Mouse (Mus musculus) retina, postnatal 1 day (tissue): ENCODE results near the gene Nup107.

Experiments used
- DNase-seq: peaks from one replicate; pipeline ENCODE4 v3.0.0-alpha.2; 2012

Nup107 gene

GRCm38 (mm10) chr10:117792141-117793091, at the start of gene Nup107:
TSS of gene Nup107 (minus strand) at chr10:117792705.
- peak; percentile 99 for DNase-seq

DNA sequence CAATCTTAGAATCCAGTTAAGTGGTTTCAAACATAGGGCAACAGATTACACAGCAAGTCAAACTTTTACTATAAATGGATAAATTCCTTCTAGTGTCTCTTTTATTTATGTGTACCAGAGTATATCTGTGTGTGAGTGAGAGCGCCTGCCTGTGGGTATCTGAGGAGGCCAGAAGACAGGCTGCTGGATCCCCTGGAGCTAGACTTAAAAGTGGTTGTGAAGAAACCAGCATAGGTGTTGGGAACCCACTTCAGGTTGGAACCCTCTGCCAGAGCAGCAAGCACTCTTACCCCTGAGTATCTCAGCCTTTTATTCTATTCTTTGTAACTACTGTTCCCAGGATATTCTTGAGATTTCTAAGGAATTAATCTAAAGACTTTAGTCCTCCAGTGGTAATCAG, 49.3 kb upstream of the Nup107 start:
- DNase-seq: no peak

DNA sequence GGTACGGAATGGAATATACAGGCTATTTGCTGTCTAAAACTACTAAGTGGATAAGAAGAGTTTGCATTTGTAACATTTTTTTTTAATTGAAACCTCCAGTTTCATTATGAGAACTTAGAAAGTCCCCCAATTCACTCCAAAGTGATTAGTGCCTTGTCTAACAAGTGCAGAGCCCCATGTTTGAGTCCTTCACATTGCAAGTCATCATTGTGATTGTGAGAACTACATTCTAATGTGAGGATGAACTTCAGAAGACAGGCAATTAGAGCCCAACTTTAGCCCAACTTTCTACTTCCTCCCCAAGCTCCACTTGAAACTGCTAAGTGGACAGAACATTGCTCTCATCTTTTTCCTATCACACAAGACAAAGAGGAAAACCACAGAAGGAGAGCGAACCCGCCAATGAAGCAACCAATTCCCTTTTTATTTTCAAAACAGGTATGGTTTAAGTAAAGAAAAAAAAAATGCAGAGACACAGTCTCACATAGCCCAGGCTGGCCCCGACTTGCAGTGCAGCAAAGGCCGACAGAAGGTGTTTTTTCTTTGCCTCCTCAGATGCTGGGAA, 48.0 kb upstream of the Nup107 start:
- no peak for DNase-seq

GRCm38 (mm10) chr10:117839737-117840136, 47.2 kb upstream of the Nup107 start:
- DNase-seq: no peak

DNA sequence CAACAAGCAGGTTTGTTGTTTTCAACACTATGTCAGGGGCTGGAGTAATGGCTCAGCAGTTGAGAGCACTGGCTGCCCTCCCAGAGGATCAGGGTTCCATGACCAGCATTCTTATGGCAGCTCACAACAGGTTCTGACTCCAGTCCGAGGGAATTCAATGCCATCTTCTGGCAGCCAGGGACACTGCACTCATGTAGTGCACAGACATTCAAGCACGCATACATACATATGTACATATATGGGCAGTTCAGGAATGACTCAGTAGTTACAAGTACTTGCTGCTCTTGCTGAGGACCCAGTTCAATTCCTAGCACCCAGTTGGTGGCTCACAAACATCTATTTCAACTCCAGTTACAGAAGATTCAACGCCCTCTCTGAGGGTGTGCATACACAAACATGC, 46.4 kb upstream of the Nup107 start:
- DNase-seq: peak; percentile 14

- DNase-seq: no peak
Observed at GRCm38 (mm10) chr10:117836354-117836753, 43.8 kb upstream of the Nup107 start.

DNA sequence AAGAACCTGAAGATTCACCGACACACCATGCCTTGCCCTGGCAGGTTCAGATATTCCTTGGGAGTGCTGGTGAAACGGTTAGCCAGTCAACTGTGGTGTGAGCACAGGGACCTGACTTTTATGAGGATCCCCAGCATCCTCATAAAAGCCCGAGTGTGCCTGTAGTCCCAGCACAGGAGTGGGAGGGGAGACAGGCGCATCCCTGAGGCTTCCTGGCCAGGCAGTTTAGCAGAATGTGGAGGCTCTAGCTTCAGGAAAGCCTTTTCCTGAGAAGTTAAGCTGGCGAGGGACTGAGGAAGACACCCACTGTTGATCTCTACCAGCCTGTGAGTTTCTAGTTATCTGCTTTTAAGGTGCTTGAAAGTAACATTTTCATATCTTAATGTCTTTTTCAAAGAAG, 42.9 kb upstream of the Nup107 start:
- DNase-seq: no peak

- no peak for DNase-seq
Observed at GRCm38 (mm10) chr10:117830797-117831196, 38.3 kb upstream of the Nup107 start.

- no peak for DNase-seq
Observed at GRCm38 (mm10) chr10:117829472-117830155, 37.1 kb upstream of the Nup107 start.

DNA sequence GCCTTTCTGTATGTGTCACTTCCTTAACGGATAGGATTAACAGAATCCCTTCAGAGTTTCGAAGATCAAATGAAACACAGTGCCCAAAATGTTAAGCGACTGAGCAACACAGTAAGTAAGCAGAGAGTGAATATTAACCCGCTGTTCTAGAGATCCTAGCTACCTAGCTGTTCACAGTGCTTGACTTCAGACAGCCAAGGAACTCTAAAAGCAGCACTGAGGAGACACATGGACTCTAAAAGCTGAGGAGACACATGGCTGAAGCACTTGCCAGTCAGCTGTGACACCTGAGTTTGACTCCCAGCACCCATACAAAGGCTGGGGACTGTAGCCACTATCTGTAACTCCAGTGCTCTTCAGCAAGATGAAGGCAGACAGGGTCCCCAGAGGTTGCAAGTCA, 36.5 kb upstream of the Nup107 start:
- DNase-seq: no peak

- DNase-seq: no peak
Observed at GRCm38 (mm10) chr10:117828536-117828935, 36.0 kb upstream of the Nup107 start.

GRCm38 (mm10) chr10:117824647-117825046, 32.1 kb upstream of the Nup107 start:
- DNase-seq: no peak

DNA sequence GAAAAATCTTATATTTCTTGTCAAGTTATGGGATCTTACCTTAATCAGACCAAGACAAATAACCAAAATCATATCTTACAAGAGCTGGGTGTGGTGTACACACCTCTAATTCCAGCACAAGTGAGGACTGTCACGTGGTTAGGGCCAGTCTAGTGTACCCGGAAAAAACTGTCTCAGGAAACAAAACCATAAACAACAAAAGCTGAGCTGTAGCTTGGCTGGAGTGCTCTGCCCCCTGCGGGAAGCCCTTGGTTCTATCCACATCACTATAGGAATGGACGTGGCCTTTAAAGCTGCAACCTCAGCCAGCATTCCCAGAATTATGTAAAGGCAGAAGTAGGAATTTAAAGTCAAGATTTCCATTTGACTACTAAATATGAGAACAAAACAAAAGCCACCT, 31.6 kb upstream of the Nup107 start:
- DNase-seq: no peak

DNA sequence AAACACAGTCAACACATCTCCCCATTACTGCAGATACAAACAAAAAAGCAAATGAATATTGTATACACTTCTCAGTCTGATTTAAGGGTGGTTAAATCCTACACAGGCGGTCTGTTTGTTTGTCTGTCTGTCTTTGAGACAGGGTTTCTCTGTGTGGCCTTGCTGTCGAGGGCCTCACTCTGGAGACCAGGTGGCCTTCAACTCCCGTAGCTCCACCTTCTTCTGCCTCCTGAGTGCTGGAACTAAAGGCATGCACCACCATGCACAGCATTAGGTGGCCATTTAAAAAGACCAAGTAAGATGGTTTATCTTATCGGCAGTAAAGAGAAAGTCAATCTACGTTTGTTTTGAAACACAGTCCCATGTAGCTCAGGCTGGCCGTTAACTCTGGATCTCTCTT, 30.8 kb upstream of the Nup107 start:
- no peak for DNase-seq

- DNase-seq: no peak
Observed at GRCm38 (mm10) chr10:117818600-117818999, 26.1 kb upstream of the Nup107 start.

DNA sequence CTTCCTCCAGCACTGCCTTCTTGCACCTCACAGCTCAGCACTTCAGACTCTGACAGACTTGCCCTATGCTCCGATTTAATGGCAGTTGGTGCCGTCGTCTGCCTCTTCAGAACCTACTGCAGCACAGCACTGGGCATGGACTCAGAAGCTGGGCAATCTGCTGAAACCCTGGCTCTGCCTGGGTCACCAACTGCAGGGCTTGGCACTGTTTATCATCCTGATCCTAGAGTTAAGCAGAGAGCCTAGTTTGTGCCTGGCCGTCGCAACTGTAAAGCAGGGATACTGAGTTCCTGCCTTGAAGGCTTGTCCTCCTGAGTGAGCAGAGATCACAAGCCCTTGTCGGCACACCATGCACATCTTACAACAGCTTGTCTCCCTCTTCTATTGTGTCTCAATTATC, 24.2 kb upstream of the Nup107 start:
- no peak for DNase-seq

DNA sequence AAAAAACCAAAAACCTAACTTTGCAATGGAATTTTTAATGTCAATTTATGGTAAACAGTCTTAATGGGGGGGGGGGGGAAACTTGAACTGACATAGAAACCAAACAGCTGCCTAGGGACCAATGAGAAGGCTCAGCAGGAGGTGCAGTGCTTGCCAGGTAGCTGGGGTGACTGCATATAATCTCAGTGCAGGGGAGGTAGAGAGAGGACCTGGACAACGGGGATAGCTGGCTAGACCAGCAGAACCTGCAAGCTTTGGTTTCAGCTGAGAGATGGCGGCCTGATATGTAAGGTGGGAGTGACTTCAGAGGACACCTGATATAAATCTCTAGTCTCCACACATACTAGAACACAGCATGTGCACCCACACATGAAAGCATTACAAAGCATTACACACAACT, 20.0 kb upstream of the Nup107 start:
- DNase-seq: no peak

DNA sequence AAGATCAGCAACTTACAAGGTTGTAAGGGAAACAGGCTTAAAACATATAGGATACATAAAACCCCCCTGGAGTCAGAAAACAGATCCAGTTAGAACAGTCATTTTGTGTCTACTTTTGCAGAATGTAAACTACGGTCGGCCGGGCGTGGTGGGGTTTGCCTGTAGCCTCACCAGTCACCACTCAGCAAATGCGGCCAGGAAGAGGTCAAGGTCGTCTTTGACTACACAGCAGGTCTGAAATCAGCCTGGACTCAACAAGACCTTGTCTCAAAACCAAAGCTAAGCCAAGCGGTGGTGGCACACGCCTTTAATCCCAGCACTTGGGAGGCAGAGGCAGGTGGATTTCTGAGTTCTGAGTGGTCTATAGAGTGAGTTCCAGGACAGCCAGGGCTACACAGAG, 19.1 kb upstream of the Nup107 start:
- no peak for DNase-seq

GRCm38 (mm10) chr10:117810506-117810905, 18.0 kb upstream of the Nup107 start:
- DNase-seq: no peak

- DNase-seq: no peak
Observed at GRCm38 (mm10) chr10:117808068-117808467, 15.6 kb upstream of the Nup107 start.

DNA sequence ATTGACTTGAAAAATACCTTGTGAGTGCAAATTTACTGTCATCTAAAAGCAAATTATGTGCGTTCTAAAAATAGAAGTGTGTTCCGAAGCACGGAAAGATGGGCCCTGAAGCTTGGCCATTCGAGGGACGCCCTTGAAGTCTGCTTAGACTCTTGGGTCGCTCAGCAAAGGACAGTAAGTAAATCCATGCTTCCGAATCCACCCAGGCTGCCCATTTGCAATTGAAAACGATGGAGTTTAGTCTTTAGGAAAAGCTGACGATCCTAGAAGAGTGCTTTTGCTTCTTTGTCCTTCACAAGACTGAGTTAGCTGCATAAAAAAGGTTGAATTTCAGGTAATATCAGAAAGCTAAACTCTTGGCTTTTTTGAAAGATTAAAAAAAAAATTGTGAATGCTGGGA, 13.4 kb upstream of the Nup107 start:
- no peak for DNase-seq

- no peak for DNase-seq
Observed at GRCm38 (mm10) chr10:117803870-117804850, 11.7 kb upstream of the Nup107 start.

- DNase-seq: no peak
Observed at GRCm38 (mm10) chr10:117801886-117802285, 9.4 kb upstream of the Nup107 start.
